Mouse (Mus musculus): ENCODE measurements around the gene Ptprc.

Ptprc gene

GRCm38 (mm10) chr1:138039201-138039600, 136.3 kb downstream of the Ptprc start:
- peak; percentile 12 for DNase-seq (ENCODE audit: low spot score)

GRCm38 (mm10) chr1:138037484-138037883, 138.0 kb downstream of the Ptprc start:
- DNase-seq (ENCODE audit: low spot score) = no peak

- DNase-seq (ENCODE audit: low spot score) = no peak
Measured at GRCm38 (mm10) chr1:138029649-138030048, 145.9 kb downstream of the Ptprc start.

GRCm38 (mm10) chr1:138025298-138025697, 150.2 kb downstream of the Ptprc start:
- DNase-seq (ENCODE audit: low spot score) = no peak

- no peak for DNase-seq (ENCODE audit: low spot score)
Measured at GRCm38 (mm10) chr1:138023601-138024000, 151.9 kb downstream of the Ptprc start.

- DNase-seq (ENCODE audit: low spot score) = no peak
Measured at GRCm38 (mm10) chr1:138022918-138023295, 152.6 kb downstream of the Ptprc start.

- no peak for DNase-seq (ENCODE audit: low spot score)
Measured at GRCm38 (mm10) chr1:138021962-138022917, 153.3 kb downstream of the Ptprc start.
